Mouse (Mus musculus) stomach, embryonic 15.5 days (tissue): Measurements from ENCODE around the gene Gm19668. TPM values are rescaled to one million over a fixed set of nuclear protein-coding genes. Genes with fewer than 3 reads are reported as not detected.
"Not testable (repeated sequence)": the region's sequence is repeated elsewhere in the genome, so short reads cannot be mapped to it uniquely, and the experiment has no call there.

ENCODE experiments used
- ATAC-seq: fragments of 200-750 bp; cut with Nextera tagmentation; 2 replicates; pipeline ENCODE4 v1.8.0; 2017; ENCODE audit warnings: low read depth, moderate number of reproducible peaks, moderate TSS enrichment; ENCODE audit not compliant: insufficient read depth, low FRiP score
- H3K27ac ChIP-seq: fragments of 300-500 bp; sonication (generic); 2 replicates; pipeline ENCODE4 v1.5.1; 2015; ENCODE audit warnings: mild to moderate bottlenecking, inconsistent platforms
- H3K27me3 ChIP-seq: fragments of 300-500 bp; sonication (generic); replicated peaks from 2 replicates; pipeline ENCODE4 v1.6.1; 2015; ENCODE audit warnings: inconsistent platforms
- H3K36me3 ChIP-seq: fragments of 300-500 bp; sonication (generic); 2 replicates; pipeline ENCODE4 v1.6.1; 2015; ENCODE audit warnings: inconsistent platforms
- H3K4me1 ChIP-seq: fragments of 300-500 bp; sonication (generic); 2 replicates; pipeline ENCODE4 v1.6.1; 2015; ENCODE audit warnings: inconsistent platforms
- H3K4me2 ChIP-seq: fragments of 300-500 bp; sonication (generic); 2 replicates; pipeline ENCODE4 v1.6.1; 2015; ENCODE audit warnings: mild to moderate bottlenecking, inconsistent platforms
- H3K4me3 ChIP-seq: fragments of 300-500 bp; sonication (generic); replicated peaks from 2 replicates; pipeline ENCODE4 v1.5.1; 2015; ENCODE audit warnings: inconsistent platforms
- H3K9ac ChIP-seq: fragments of 300-500 bp; sonication (generic); 2 replicates; pipeline ENCODE4 v1.6.1; 2015; ENCODE audit warnings: inconsistent platforms
- H3K9me3 ChIP-seq: fragments of 300-500 bp; sonication (generic); 2 replicates; pipeline ENCODE4 v1.6.1; 2016; ENCODE audit warnings: inconsistent platforms
- WGBS: fragments of 180-500 bp; shearing (Covaris S2); methylation state at CpG from one replicate; pipeline ENCODE4 v1.1.7; 2015; 5-methylcytosine and 5-hydroxymethylcytosine counted together
- polyA plus RNA-seq: library from polyadenylated mRNA; unstranded; fragments of >200 nt; fragmentation: Nextera tagmentation; extraction: Ambion mirVana; gene quantifications from 2 replicates; pipeline ENCODE4 v1.2.1, GENCODE M21; 2015

Gene Gm19668
- polyA plus RNA-seq, 1 experiment from 2014 or later = not detected

DNA sequence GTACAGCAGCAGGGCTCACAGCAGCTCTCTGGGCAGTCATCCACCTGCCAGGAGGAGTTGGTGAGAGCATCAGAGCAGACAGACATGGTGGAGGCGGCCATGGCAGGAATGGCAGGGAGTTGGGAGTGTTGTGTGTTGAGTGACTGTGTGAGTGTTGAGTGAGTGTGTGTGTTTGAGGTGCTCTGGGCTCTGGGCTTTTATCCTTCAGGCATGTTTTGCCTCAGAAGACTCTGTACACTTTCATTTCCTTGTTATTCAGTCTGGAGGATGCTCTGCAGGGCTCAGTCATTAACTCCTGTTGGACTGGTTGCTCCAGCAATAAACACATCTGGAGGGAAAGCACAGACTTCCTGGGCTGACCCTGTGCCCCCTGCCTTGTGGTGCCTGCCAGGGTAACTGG lies 39.4 kb downstream of the Gm19668 start, which contains the start of gene Gm3233:
Gene Gm3233 (minus strand): TSS at position 101 of the 400 bp plus-strand sequence.
- H3K36me3 ChIP-seq, H3K27ac ChIP-seq, H3K9me3 ChIP-seq, ATAC-seq, H3K4me2 ChIP-seq, H3K27me3 ChIP-seq, H3K9ac ChIP-seq, H3K4me3 ChIP-seq, H3K4me1 ChIP-seq: not testable (repeated sequence)
- 40% methylated on average over 1 of the region's 1 CpGs for WGBS

DNA sequence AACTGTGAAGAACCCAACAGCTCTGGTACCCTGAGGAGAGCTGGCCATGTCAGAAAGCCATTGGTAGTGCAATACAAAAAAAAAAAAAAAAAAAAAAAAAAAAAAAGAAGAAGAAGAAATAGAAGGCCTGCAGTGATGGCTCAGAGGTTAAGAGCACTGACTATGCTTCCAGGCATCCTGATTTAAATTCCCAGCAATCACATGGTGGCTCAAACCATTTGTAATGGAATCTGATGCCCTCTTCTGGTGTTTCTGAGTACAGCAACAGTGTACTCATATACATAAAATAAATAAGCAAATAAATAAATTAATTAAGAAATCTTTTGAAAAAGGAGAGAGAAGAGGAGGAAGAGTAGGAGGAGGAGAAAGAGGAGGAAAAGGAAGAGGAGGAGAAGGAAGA lies 45.5 kb downstream of the Gm19668 start:
- Histone ChIP-seq H3K4me2 (no peak overlapping the region), H3K9me3 (no peaks in the 10 kb centered on the region), H3K4me1 (no peaks in the 10 kb centered on the region), H3K36me3 (no peaks in the 10 kb centered on the region), H3K4me3 (no peak overlapping the region), H3K27me3 (no peaks in the 10 kb centered on the region), H3K9ac (no peak overlapping the region), H3K27ac (no peak overlapping the region)
- no peak for ATAC-seq

DNA sequence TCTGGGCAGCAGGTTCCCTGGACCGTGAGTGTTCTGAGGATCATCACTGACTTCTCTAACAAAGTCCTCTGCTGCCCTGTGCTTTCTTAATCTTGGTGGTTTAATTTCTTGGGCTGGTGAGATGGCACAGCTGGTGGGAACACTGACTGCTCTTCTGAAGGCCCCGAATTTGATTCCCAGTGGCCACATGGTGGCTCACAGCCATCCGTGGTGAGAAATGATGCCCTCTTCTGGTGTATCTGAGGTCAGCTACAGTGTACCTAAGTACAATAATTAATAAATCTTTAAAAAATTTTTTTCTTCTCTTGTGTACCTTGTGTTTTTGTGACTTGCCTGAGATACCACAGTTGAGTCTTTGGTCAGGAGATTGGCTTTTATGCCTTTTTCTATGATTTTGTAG lies 46.6 kb downstream of the Gm19668 start:
- H3K27me3 ChIP-seq, H3K9ac ChIP-seq, H3K4me2 ChIP-seq, H3K9me3 ChIP-seq, H3K36me3 ChIP-seq, H3K4me3 ChIP-seq, H3K4me1 ChIP-seq, H3K27ac ChIP-seq, ATAC-seq: not testable (repeated sequence)
- 46% methylated on average over 3 of the region's 3 CpGs for WGBS

DNA sequence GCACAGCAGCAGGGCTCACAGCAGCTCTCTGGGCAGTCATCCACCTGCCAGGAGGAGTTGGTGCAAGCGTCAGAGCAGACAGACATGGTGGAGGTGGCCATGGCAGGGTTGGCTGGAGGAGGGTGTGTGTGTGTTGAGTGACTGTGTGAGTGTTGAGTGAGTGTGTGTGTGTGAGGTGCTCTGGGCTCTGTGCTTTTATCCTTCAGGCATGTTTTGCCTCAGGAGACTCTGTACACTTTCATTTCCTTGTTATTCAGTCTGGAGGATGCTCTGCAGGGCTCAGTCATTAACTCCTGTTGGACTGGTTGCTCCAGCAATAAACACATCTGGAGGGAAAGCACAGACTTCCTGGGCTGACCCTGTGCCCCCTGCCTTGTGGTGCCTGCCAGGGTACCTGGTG lies 47.7 kb downstream of the Gm19668 start, which contains the start of gene Gm9736:
Gene Gm9736 (minus strand): TSS at position 101 of the 400 bp plus-strand sequence.
- not testable (repeated sequence) for H3K36me3 ChIP-seq, ATAC-seq
- 62% methylated on average over 1 of the region's 1 CpGs for WGBS

DNA sequence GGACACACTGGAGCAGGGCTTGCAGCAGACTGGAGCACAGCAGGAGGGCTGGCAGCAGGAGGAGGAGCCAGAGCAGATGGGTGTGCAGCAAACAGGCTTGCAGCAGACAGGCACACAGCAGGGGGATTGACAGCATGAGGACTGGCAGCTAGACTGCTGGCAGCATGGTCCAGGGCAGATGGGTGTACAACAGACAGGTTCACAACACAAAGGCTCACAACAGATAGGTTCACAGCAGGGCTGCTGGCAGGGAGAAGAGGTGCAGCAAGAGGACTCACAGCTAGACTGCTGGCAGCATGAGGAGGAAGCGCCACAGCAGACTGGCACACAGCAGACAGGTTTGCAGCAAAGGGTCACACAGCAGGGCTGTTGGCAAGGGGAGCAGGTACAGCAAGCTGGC lies 48.2 kb downstream of the Gm19668 start:
- not testable (repeated sequence) for H3K27me3 ChIP-seq, H3K27ac ChIP-seq, H3K36me3 ChIP-seq, H3K4me1 ChIP-seq, H3K4me2 ChIP-seq, ATAC-seq, H3K4me3 ChIP-seq, H3K9ac ChIP-seq, H3K9me3 ChIP-seq
- WGBS = 80% methylated on average over 1 of the region's 1 CpGs

More for the DNA sequence above, 47.7 kb downstream of the Gm19668 start, which contains the start of gene Gm9736:
- not testable (repeated sequence) for H3K9ac ChIP-seq, H3K4me1 ChIP-seq, H3K4me2 ChIP-seq, H3K4me3 ChIP-seq, H3K27ac ChIP-seq, H3K9me3 ChIP-seq, H3K27me3 ChIP-seq

Other genes starting within 250 kb of the Gm19668 start
- 174 and 178 TPM in 2 replicates for gene Pttg1ip, start 217.4 kb downstream of the Gm19668 start, polyA plus RNA-seq
- gene Sumo3, start 193.0 kb downstream of the Gm19668 start, polyA plus RNA-seq = 324 and 334 TPM in 2 replicates
- gene Gm49325, start 192.9 kb downstream of the Gm19668 start, polyA plus RNA-seq = 4.8 TPM in 1 of 2 replicates, not detected in the other
- gene Ube2g2, start 176.9 kb downstream of the Gm19668 start, polyA plus RNA-seq = 70.7 and 73.3 TPM in 2 replicates
- gene Tspear, start 112.6 kb downstream of the Gm19668 start, polyA plus RNA-seq = 0.85 and 1.0 TPM in 2 replicates
- gene Gm19402, start 108.4 kb downstream of the Gm19668 start, polyA plus RNA-seq = not detected in 2 replicates
- gene Gm9508, start 101.9 kb downstream of the Gm19668 start, polyA plus RNA-seq = not detected in 2 replicates
- gene Gm10272, start 92.5 kb downstream of the Gm19668 start, polyA plus RNA-seq = not detected in 2 replicates
- 0.35 TPM in 1 of 2 replicates, not detected in the other for gene Gm10024, start 87.7 kb downstream of the Gm19668 start, polyA plus RNA-seq
- gene Gm10142, start 83.3 kb downstream of the Gm19668 start, polyA plus RNA-seq = not detected in 2 replicates
- not detected in 2 replicates for gene Krtap12-1, start 78.5 kb downstream of the Gm19668 start, polyA plus RNA-seq
- not detected in 2 replicates for gene Gm10100, start 72.6 kb downstream of the Gm19668 start, polyA plus RNA-seq
- gene Gm18596, start 56.5 kb downstream of the Gm19668 start, polyA plus RNA-seq = not detected in 2 replicates
- gene Gm9736, start 47.8 kb downstream of the Gm19668 start, polyA plus RNA-seq = not detected in 2 replicates
- not detected in 2 replicates for gene Gm3233, start 39.5 kb downstream of the Gm19668 start, polyA plus RNA-seq
- gene Gm3238, start 27.8 kb downstream of the Gm19668 start, polyA plus RNA-seq = not detected in 2 replicates
- not detected in 2 replicates for gene Gm7138, start 22.2 kb downstream of the Gm19668 start, polyA plus RNA-seq
- not detected in 2 replicates for gene Gm3250, start 16.6 kb downstream of the Gm19668 start, polyA plus RNA-seq
- gene Gm7137, start 10.9 kb downstream of the Gm19668 start, polyA plus RNA-seq = not detected in 2 replicates
- gene Gm9639, start 4.1 kb downstream of the Gm19668 start, polyA plus RNA-seq = not detected in 2 replicates
- not detected in 2 replicates for gene Gm9507, start 12.7 kb upstream of the Gm19668 start, polyA plus RNA-seq
- gene Gm2696, start 15.5 kb upstream of the Gm19668 start, polyA plus RNA-seq = not detected in 2 replicates
- gene Krtap10-4, start 28.0 kb upstream of the Gm19668 start, polyA plus RNA-seq = not detected in 2 replicates
- not detected in 2 replicates for gene Krtap10-10, start 36.8 kb upstream of the Gm19668 start, polyA plus RNA-seq
- gene Gm36176, start 47.7 kb upstream of the Gm19668 start, polyA plus RNA-seq = not detected in 2 replicates
- not detected in 2 replicates for gene Gm10318, start 53.7 kb upstream of the Gm19668 start, polyA plus RNA-seq
- not detected in 2 replicates for gene Gm3285, start 62.8 kb upstream of the Gm19668 start, polyA plus RNA-seq
- 5.0 and 6.4 TPM in 2 replicates for gene Lrrc3, start 103.4 kb upstream of the Gm19668 start, polyA plus RNA-seq
- 1.2 TPM in 2 replicates for gene Trpm2, start 171.4 kb upstream of the Gm19668 start, polyA plus RNA-seq
- 23.6 and 26.7 TPM in 2 replicates for gene 1810043G02Rik, start 179.4 kb upstream of the Gm19668 start, polyA plus RNA-seq
- gene Pfkl, start 210.9 kb upstream of the Gm19668 start, polyA plus RNA-seq = 193 and 202 TPM in 2 replicates
- gene Dnmt3l, start 242.8 kb upstream of the Gm19668 start, polyA plus RNA-seq = 0.35 and 0.86 TPM in 2 replicates
- gene Aire, start 244.5 kb upstream of the Gm19668 start, polyA plus RNA-seq = 0.68 and 0.75 TPM in 2 replicates